Mouse (Mus musculus) gastrocnemius, adult 18-20 months (tissue): ENCODE data around the gene Ttc17. TPM values are rescaled to one million over a fixed set of nuclear protein-coding genes. Genes with fewer than 3 reads are reported as not detected.

Source experiments
- microRNA-seq: library from miRNA; unstranded; fragments of <30 nt; microRNA quantifications from one replicate; pipeline ENCODE4 v1.2.0, GENCODE M21; 2021
- total RNA-seq, 2 experiments: library from RNA; stranded (reverse); gene quantifications; 2 replicates each; pipeline ENCODE4 v1.2.3; 2021

Gene Ttc17
- total RNA-seq, 2 experiments from 2014 or later = 21.0 to 21.8 TPM

Small RNA genes lying within 50 kb of the gene (microRNA-seq; reads per million reads assigned to microRNA genes)
- not detected for gene Mir670

Other genes starting within 250 kb of the Ttc17 start
- gene Hsd17b12, start 248.7 kb downstream of the Ttc17 start, total RNA-seq = 1 to 10 TPM; 5.0 to 5.7 TPM
- gene Api5, start 31.4 kb upstream of the Ttc17 start, total RNA-seq = 10 to 100 TPM; 16.6 to 19.8 TPM